ENCODE assay signal across 31 mouse cellular contexts in the genomic region with DNA sequence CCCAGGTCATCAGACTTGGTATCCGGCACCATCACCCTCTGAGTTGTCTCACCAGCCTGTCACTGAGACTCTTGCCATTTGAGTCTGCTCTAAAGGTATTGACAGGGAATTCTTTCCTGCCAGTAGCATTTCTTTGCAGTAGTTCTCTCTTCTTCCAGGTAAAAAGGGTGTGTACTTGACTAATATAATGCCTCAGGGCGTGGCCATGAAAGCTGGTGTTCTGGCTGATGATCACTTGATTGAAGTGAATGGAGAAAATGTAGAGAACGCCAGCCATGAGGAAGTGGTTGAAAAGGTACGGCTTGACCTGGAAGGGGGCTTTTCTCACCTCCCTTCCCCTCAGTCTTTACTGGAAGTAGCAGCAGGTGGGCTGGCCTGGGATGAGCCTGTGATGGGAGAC. TPM values are rescaled to one million over a fixed set of nuclear protein-coding genes. Genes with fewer than 3 reads are reported as not detected.
A peak's percentile ranks its signal among the peaks of the same experiment; 100 is the strongest.
DNase-seq lines count a peak whose midpoint lies in the region; ATAC-seq lines count a peak whose summit lies in the region.
"Had no signal": no experiment of that assay in that cellular context is flagged by ENCODE, and none has a peak within 500 bp of the region (broad histone marks: within the 10 kb centered on the region; RNA-seq: fewer than 3 reads in every experiment).

No protein-coding gene starts in this region.

- H3K4me3 ChIP-seq in intestine, embryonic 16.5 days (ENCODE audit: low read length): no peak overlapping the region
- H3K4me3 ChIP-seq in limb, embryonic 10.5 days: no peak overlapping the region
- H3K4me3 ChIP-seq: forebrain, embryonic 10.5 days; forebrain, embryonic 13.5 days; hindbrain, embryonic 10.5 days; hindbrain, embryonic 13.5 days had no signal

- H3K27me3 ChIP-seq in intestine, embryonic 16.5 days (replicated peaks; ENCODE audit: control insufficient read depth, insufficient read depth, low read length): no peaks in the 10 kb centered on the region
- no peaks in the 10 kb centered on the region for H3K27me3 ChIP-seq in limb, embryonic 10.5 days (ENCODE audit: low read depth, poor library complexity, severe bottlenecking)
- H3K27me3 ChIP-seq: forebrain, embryonic 13.5 days; hindbrain, embryonic 13.5 days had no signal

- intact Hi-C loops in heart, postnatal 36 days (cut with DNase I): no loop called here

- no peaks in the 10 kb centered on the region for H3K4me1 ChIP-seq in intestine, embryonic 16.5 days (ENCODE audit: control insufficient read depth, insufficient read depth, low read length)
- no peaks in the 10 kb centered on the region for H3K4me1 ChIP-seq in limb, embryonic 10.5 days
- H3K4me1 ChIP-seq: forebrain, embryonic 10.5 days; forebrain, embryonic 13.5 days; hindbrain, embryonic 10.5 days; hindbrain, embryonic 13.5 days had no signal

- H3K27ac ChIP-seq in intestine, embryonic 16.5 days (ENCODE audit: low read length): no peak overlapping the region
- no peak overlapping the region for H3K27ac ChIP-seq in limb, embryonic 10.5 days
- H3K27ac ChIP-seq: forebrain, embryonic 10.5 days; forebrain, embryonic 13.5 days; hindbrain, embryonic 10.5 days; hindbrain, embryonic 13.5 days had no signal

- H3K9me3 ChIP-seq in intestine, embryonic 16.5 days (ENCODE audit: control insufficient read depth, low read length): no peaks in the 10 kb centered on the region
- H3K9me3 ChIP-seq in limb, embryonic 10.5 days (replicated peaks): no peaks in the 10 kb centered on the region
- H3K9me3 ChIP-seq: forebrain, embryonic 10.5 days; forebrain, embryonic 13.5 days; hindbrain, embryonic 10.5 days; hindbrain, embryonic 13.5 days had no signal

- H3K36me3 ChIP-seq in intestine, embryonic 16.5 days (ENCODE audit: control insufficient read depth, insufficient read depth, low read length): no peaks in the 10 kb centered on the region
- H3K36me3 ChIP-seq in limb, embryonic 10.5 days: no peaks in the 10 kb centered on the region
- H3K36me3 ChIP-seq: forebrain, embryonic 10.5 days; hindbrain, embryonic 10.5 days had no signal

- H3K4me2 ChIP-seq in intestine, embryonic 16.5 days (ENCODE audit: low read depth, low read length): no peak overlapping the region
- H3K4me2 ChIP-seq: forebrain, embryonic 13.5 days; heart, embryonic 11.5 days; hindbrain, embryonic 13.5 days had no signal

- peak; percentile 58 for ATAC-seq in intestine, embryonic 16.5 days
- ATAC-seq: activated CD4-positive, CD25-positive, alpha-beta regulatory T cell, adult 4 months; forebrain, embryonic 13.5 days; forebrain, embryonic 16.5 days; hindbrain, embryonic 16.5 days had no signal

- no peak overlapping the region for H3K9ac ChIP-seq in intestine, embryonic 16.5 days (ENCODE audit: low read depth, low read length)
- H3K9ac ChIP-seq: forebrain, embryonic 13.5 days; hindbrain, embryonic 13.5 days had no signal

- DNase-seq in heart, adult 11 months: peak; percentile 46
- no peak for DNase-seq in heart, postnatal 36 days
- DNase-seq in kidney, postnatal 25 days: peak; percentile 1 to 25
- no peak for DNase-seq in kidney, adult 11 months
- peak; percentile 51 for DNase-seq in ES-CJ7 (ENCODE audit: low read depth, low spot score)
- DNase-seq in limb, embryonic 10.5 days (ENCODE audit: low spot score): no peak
- DNase-seq: adrenal gland, adult 8-10 months; adrenal gland, postnatal 25 days; cerebellum, adult 11-12 months; cerebellum, adult 8-10 months; cerebellum, postnatal 14 days had no signal

- WGBS in intestine, embryonic 16.5 days: 74% methylated on average over 4 of the region's 4 CpGs
- WGBS in limb, embryonic 10.5 days: 87% methylated on average over 4 of the region's 4 CpGs

RNA-seq across cellular contexts. Expression of gene Cd160, which starts 25.2 kb away (rescaled TPM):
- total RNA-seq in heart, postnatal 36 days (2021): not detected
- polyA plus RNA-seq in intestine, embryonic 16.5 days (2015; fragmentation: Nextera tagmentation; extraction: Ambion mirVana): 1.4 and 1.6 TPM in 2 replicates
- 0.13 TPM in 1 of 2 replicates, not detected in the other for polyA plus RNA-seq in limb, embryonic 10.5 days (2016; fragmentation: Nextera tagmentation; extraction: Ambion mirVana)
- total RNA-seq: adrenal gland, postnatal 25 days; gastrocnemius, adult 18-20 months; gastrocnemius, postnatal 10 days; gastrocnemius, postnatal 36 days; heart, adult 8-10 months; heart, postnatal 25 days had no signal
- polyA plus RNA-seq: brain, embryonic 14.5 days; embryonic facial prominence, embryonic 11.5 days; heart, embryonic 14.5 days; heart, postnatal 0 days had no signal

RNA-seq across cellular contexts. Expression of gene Pdzk1, which starts 25.3 kb away (rescaled TPM):
- total RNA-seq in heart, postnatal 36 days (2021): not detected
- polyA plus RNA-seq in intestine, embryonic 16.5 days (2015; fragmentation: Nextera tagmentation; extraction: Ambion mirVana): 45.2 and 67.0 TPM in 2 replicates
- polyA plus RNA-seq in limb, embryonic 10.5 days (2016; fragmentation: Nextera tagmentation; extraction: Ambion mirVana): not detected in 2 replicates
- total RNA-seq: adrenal gland, postnatal 25 days; gastrocnemius, postnatal 10 days; gastrocnemius, postnatal 36 days; granulocyte monocyte progenitor cell, adult 5-6 weeks; heart, adult 8-10 months; heart, postnatal 25 days had no signal
- polyA plus RNA-seq: embryonic facial prominence, embryonic 11.5 days; embryonic facial prominence, embryonic 14.5 days; forebrain, embryonic 10.5 days; forebrain, embryonic 13.5 days; heart, embryonic 14.5 days; hindbrain, embryonic 13.5 days had no signal

RNA-seq across cellular contexts. Expression of gene Gja5, which starts 50.1 kb away (rescaled TPM):
- 10 to 100 TPM; 11.8 to 16.8 TPM for total RNA-seq in heart, postnatal 36 days (2021)
- polyA plus RNA-seq in intestine, embryonic 16.5 days (2015; fragmentation: Nextera tagmentation; extraction: Ambion mirVana): 12.5 and 13.6 TPM in 2 replicates
- polyA plus RNA-seq in limb, embryonic 10.5 days (2016; fragmentation: Nextera tagmentation; extraction: Ambion mirVana): 11.3 and 14.0 TPM in 2 replicates

RNA-seq across cellular contexts. Expression of gene Gpr89, which starts 50.8 kb away (rescaled TPM):
- total RNA-seq in heart, postnatal 36 days (2021): 10 to 100 TPM; 20.8 to 21.6 TPM
- 93.4 and 103 TPM in 2 replicates for polyA plus RNA-seq in intestine, embryonic 16.5 days (2015; fragmentation: Nextera tagmentation; extraction: Ambion mirVana)
- polyA plus RNA-seq in limb, embryonic 10.5 days (2016; fragmentation: Nextera tagmentation; extraction: Ambion mirVana): 35.9 and 36.5 TPM in 2 replicates

Comparison
In these comparisons a context has a peak if more than half of its experiments do, and no peak if none do; other contexts are left out.
1. DNase-seq: peak in heart, adult 11 months (single experiment), kidney, postnatal 25 days (2 of 2) and ES-CJ7 (single experiment); none in heart, postnatal 36 days (0 of 2), kidney, adult 11 months (single experiment) and limb, embryonic 10.5 days (single experiment).
2. RNA of gene Pdzk1, which starts 25.3 kb away (polyA plus RNA-seq): 45.2 to 67.0 TPM in intestine, embryonic 16.5 days; not detected in limb, embryonic 10.5 days; every median in the first group is over 10 times any median in the second.